Mouse (Mus musculus) erythroblast, embryonic 14.5 days (primary cell): ENCODE measurements around the gene Arhgef3.

Experiments
- GATA1 ChIP-seq: IDR thresholded peaks from 2 replicates; pipeline ENCODE4 v1.6.1; 2012; ENCODE audit warnings: low read length, inconsistent platforms, mixed read lengths
- TAL1 ChIP-seq: IDR thresholded peaks from 3 replicates; pipeline ENCODE4 v1.6.1; 2012; ENCODE audit warnings: low read length, inconsistent platforms, mixed read lengths

- no peak for TF ChIP-seq GATA1
- no peak for TF ChIP-seq TAL1
Observed at GRCm38 (mm10) chr14:27345051-27345885, 230.6 kb downstream of the Arhgef3 start.
